Mouse (Mus musculus) heart, postnatal 0 days (tissue): ENCODE measurements around the gene Sec61a1.

ENCODE experiments used
- CTCF ChIP-seq: IDR thresholded peaks from 2 replicates; pipeline ENCODE4 v1.5.1; 2016; ENCODE audit warnings: antibody characterized with exemption, control low read depth, low read depth
- EP300 ChIP-seq: IDR thresholded peaks from 2 replicates; pipeline ENCODE4 v1.6.1; 2016; ENCODE audit warnings: antibody characterized with exemption, low read depth

GRCm38 (mm10) chr6:88544241-88544640 is 25.5 kb upstream of the Sec61a1 start:
- TF ChIP-seq CTCF (no peak), EP300 (no peak)
